Mouse (Mus musculus) kidney, postnatal 14 days (tissue): Measurements from ENCODE around the gene Syne1.

ENCODE experiments used
- DNase-seq: peaks from one replicate; pipeline ENCODE4 v3.0.0; 2022; ENCODE audit warnings: mixed read lengths

Syne1 gene

GRCm38 (mm10) chr10:5194671-5195234 lies 356.5 kb downstream of the Syne1 start:
- DNase-seq, result peak; percentile 77

GRCm38 (mm10) chr10:5194081-5194670 lies 357.1 kb downstream of the Syne1 start:
- DNase-seq, result peak; percentile 55

DNA sequence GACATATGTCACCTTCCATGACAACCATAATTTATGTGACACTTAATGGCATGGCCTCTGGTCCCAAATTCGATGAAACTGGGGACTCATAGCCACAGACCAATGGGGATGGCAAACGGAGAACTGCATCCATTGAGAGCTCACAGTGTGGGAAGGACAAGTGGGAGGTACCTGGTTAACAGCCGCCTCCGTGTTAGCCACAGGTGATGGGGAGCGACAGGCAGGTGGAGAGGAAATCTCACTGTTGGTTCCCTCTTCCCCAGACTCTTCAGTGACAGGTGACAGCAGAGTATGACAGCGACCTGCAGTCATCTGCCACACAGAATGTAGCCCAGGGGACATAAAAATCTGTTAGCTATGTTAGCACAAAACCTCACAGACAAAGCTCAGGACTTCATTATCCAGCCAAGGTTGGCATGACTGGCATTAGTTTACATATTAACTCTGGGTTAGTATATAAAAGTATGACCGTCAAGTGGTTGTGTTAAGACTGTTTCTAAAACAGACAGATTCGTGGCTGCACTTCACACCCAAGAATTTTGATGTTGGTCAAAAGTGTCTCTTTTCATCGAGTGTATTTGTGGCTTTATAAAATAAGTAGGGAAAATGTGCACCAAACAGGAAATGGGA lies 358.3 kb downstream of the Syne1 start:
- DNase-seq, result peak; percentile 31

DNA sequence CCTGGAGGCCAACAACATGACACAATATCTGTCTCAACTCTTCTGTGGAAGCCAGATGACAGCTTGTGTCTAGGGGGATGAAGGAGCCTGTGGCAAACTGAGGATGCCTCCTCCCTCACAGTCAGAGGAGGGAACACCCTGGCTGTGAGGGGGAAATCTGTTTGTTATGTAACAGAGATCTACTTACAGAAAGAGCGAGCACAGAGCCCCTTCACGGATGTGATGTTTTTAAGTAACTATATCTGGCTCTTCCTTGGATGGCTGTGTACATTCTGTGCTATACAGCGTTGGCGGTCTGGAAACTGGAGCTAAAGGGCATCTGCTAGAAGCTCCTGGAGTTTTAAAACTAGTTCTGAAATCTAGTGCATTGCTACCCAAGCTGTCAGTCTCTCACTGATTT lies 360.5 kb downstream of the Syne1 start:
- DNase-seq, result no peak

- DNase-seq, result no peak
Observed at GRCm38 (mm10) chr10:5188890-5189289, 362.4 kb downstream of the Syne1 start.

- DNase-seq, result no peak
Observed at GRCm38 (mm10) chr10:5185156-5186083, 365.9 kb downstream of the Syne1 start.

GRCm38 (mm10) chr10:5181771-5182176 lies 369.5 kb downstream of the Syne1 start:
- no peak for DNase-seq

- DNase-seq, result no peak
Observed at GRCm38 (mm10) chr10:5179891-5180290, 371.4 kb downstream of the Syne1 start.

DNA sequence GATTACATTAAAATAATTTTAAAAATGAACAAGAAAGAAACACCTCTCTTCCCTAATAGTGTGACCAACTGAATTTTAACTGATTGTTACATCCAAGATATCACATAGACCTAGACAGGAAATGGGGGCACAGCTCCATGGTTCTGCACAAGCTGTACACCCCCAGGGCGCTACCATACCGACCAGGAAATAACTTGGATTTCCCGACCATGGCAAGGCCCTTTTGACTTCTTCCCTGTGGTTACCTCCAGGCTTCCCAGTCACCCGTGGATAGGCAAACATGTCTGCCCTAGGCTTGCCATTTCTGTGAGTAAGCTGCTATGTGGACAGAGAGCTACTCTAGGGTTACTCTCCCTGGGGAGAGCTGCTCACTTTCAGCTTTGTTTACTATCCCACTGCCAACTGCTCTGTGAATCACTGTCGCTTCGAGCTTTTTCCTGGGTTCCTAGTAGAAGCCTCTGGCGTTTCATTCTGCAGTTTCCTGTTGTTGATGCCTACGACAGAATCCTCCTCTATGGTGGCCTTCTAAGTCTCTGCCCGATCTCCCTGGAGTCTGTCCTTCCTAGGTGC lies 373.8 kb downstream of the Syne1 start:
- DNase-seq, result no peak

- no peak for DNase-seq
Observed at GRCm38 (mm10) chr10:5176371-5176770, 374.9 kb downstream of the Syne1 start.

GRCm38 (mm10) chr10:5170425-5170824 lies 380.9 kb downstream of the Syne1 start:
- no peak for DNase-seq

DNA sequence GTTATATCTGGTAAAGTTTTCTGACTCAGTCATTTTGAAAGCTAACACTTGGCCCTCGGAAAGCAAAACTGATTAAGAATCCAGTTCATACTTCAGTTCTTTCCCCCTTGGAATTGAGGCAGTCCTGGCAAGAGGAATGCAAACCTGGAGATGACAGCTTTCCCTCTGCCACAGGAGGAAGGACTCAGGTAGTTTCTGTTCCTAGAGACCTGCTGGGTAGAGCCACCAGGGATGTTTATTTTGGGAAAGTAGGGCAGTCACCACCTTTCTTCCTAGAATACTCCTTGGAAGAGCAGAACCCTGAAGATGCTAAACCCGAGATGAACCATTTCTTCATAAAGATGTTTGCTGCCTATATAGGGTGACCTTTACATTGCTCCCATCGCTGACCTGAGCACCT lies 383.8 kb downstream of the Syne1 start:
- no peak for DNase-seq

DNA sequence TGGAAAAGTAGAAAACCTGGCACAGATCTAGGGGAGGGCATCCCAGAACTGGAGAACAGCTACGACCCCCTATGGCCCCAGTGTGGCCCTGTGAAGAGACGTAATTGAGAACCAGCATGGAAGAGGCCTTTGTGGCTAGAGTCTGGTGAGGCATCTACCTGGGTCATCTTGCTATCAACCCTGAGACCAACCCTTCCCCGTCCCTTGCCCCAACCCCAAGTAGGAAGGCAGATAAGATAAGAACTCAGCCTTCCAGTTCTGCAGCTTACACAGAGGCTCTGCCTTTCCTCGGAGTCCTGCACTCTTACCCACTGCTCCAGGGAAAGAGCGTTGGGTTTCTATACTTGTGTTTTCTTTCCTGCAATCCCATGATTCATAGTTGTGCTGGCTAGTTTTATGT lies 385.8 kb downstream of the Syne1 start:
- DNase-seq, result no peak

DNA sequence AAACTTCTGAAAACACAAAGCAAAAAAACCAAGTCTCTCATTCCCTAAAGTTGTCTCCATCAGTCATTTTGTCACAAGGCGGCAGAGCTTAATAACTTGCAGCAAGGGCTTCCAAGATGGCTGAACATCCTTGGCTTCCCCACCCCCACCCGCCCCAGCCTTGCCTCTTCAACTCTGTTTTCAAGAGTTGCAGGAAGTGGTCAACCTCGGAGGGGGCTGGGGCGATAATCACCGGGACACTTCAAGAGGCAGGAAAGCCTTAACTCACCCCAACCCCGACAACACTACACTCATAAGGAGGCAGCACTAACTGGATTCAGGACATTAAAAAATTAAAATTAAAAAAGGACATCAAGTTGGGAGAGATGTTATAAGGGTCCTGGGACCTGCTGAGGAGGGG lies 387.5 kb downstream of the Syne1 start:
- DNase-seq, result no peak

GRCm38 (mm10) chr10:5163286-5163685 lies 388.0 kb downstream of the Syne1 start:
- DNase-seq, result no peak

GRCm38 (mm10) chr10:5161394-5161872 lies 389.8 kb downstream of the Syne1 start:
- DNase-seq, result peak; percentile 78

- peak; percentile 73 for DNase-seq
Observed at GRCm38 (mm10) chr10:5159679-5160078, 391.6 kb downstream of the Syne1 start.

DNA sequence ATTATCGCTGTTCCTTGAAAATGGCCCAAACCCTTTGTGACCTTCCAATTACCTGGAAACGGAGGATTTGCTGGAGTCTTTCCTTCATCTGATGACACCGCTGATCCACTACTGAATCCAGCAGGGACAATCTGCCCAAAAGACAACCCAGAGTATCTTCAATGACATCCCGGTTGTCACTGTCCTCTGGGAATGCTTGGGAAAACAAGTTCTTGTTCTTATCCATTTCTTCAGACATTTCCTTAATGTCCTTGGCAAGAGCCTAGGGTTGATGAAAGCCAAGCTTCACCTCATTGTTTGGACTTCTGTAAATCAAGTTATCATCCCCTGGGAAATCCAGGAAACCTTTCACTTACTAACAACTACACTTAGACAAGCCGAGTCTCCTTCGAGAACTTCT lies 398.2 kb downstream of the Syne1 start:
- DNase-seq, result no peak

DNA sequence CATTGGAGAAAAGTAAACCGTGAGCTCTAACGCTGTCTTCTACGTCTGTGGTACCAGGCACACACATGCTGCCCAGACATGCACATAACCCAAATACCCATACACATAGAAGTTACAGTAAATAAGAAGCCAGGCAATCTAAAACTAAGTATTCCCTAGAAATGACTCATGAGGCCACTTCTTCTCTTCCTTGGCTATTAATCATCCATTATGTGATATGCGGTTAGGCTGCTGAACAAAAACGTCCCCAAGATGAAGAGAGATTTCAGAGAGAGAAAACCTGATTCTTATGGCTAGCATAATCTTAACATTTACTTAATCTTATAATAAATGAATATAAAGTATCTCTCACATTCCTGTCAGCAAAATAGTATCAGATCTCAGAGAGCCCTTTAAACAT lies 409.8 kb downstream of the Syne1 start:
- no peak for DNase-seq

DNA sequence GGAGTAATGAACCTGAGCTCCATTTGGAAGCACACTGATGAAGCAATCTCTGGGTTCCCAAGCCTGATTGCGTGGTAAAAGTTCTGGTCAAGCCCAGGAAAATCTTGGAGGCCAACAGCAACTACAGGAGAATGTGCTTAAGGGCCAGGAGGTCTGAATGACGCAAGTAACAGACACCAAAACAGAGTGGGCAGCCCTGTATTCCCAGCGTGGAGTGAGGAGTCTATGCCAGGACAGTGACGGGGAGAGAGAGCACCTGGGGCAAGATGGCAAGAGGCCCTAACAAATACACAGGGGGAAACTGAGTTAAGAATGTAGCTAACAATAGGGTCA lies 411.4 kb downstream of the Syne1 start:
- peak; percentile 36 for DNase-seq

GRCm38 (mm10) chr10:5139246-5139931 lies 411.9 kb downstream of the Syne1 start:
- DNase-seq, result peak; percentile 54

GRCm38 (mm10) chr10:5132050-5132449 lies 419.2 kb downstream of the Syne1 start:
- no peak for DNase-seq
